Mouse (Mus musculus): ENCODE measurements at regions not wholly inside any gene's neighbourhood (a gene's known extent, or its start where the extent isn't known, plus 50 kb on each side); places are given as distances from the start of the nearest gene placed in this dataset.

- ChIA-PET POLR2A (no interaction called here), CTCF (interaction anchor here (0.7 to 1.4 kb wide), 4 partner anchors 7 to 28 kb away, joined by 3 read pairs; no protein-coding TSS in a partner anchor)
- in situ Hi-C loops (cut with MboI; ENCODE audit: low pct_unique_long_range_greater_than_20kb), result no loop called here
- no peak for DNase-seq (ENCODE audit: low read depth, low spot score)
- no peak for TF ChIP-seq CTCF (IDR thresholded peaks at IDR 0.05)
- no peaks in the 10 kb centered on the region for H3K27me3 ChIP-seq
- no peak for ATAC-seq
Measured at GRCm38 (mm10) chr16:76453457-76454200, 80.0 kb upstream of the Nrip1 start.

DNA sequence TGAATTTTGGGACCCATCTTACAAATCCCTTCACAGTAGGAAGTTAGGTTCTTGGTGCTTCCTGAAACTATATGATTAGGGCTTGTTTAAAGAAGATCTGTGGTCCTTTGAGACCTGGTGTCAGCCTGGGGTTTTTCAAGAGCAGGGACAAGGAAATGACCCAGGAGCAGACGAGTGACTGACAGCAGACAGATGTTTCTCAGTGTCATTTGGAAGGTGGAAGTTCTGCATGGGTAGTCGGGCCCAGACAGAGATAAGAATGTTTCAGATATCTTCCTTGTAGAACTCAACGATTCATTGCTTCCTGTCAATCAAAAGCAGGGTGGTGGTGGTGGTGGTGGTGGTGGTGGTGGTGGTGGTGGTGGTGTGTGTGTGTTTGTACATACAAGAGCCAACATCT lies 75.1 kb upstream of the Nrip1 start:
- no peak for DNase-seq (ENCODE audit: low read depth, low spot score)
- H3K27me3 ChIP-seq, result no peaks in the 10 kb centered on the region
- in situ Hi-C loops (cut with MboI; ENCODE audit: low pct_unique_long_range_greater_than_20kb), result no loop called here
- TF ChIP-seq CTCF (IDR thresholded peaks at IDR 0.05), result no peak
- ChIA-PET POLR2A (no interaction called here), CTCF (no interaction called here)
- ATAC-seq, result no peak

GRCm38 (mm10) chr16:76447033-76447432 lies 73.4 kb upstream of the Nrip1 start:
- in situ Hi-C loops (cut with MboI; ENCODE audit: low pct_unique_long_range_greater_than_20kb), result no loop called here
- DNase-seq (ENCODE audit: low read depth, low spot score) (no peak), ATAC-seq (no peak)
- POLR2A ChIA-PET, result no interaction called here
- no peaks in the 10 kb centered on the region for H3K27me3 ChIP-seq
- CTCF ChIA-PET, result no interaction called here
- TF ChIP-seq CTCF (IDR thresholded peaks at IDR 0.05), result no peak

DNA sequence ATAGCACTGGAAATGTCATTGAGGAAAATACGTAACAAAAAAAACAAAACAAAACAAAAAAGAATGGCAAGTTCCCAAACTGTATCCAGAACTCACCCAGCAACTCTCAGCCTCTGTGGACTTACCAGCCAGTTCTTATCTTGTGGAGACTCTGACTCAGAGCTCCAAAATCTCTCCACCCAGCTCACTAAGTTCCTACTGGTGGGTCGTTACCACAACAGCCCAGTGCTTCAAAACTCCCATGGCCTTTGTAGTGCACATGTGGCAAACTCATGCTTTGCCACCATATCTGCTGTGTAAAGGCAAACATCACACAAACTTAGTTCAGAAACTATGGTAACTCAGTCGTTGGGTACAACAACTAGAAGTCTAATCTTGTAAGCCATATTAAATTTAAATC lies 71.0 kb upstream of the Nrip1 start:
- ATAC-seq (no peak), DNase-seq (ENCODE audit: low read depth, low spot score) (no peak)
- ChIA-PET POLR2A (no interaction called here), CTCF (no interaction called here)
- in situ Hi-C loops (cut with MboI; ENCODE audit: low pct_unique_long_range_greater_than_20kb), result no loop called here
- no peaks in the 10 kb centered on the region for H3K27me3 ChIP-seq
- TF ChIP-seq CTCF (IDR thresholded peaks at IDR 0.05), result no peak

GRCm38 (mm10) chr16:76442635-76443034 lies 69.0 kb upstream of the Nrip1 start:
- CTCF ChIA-PET, result interaction anchor here (0.8 to 1.1 kb wide), 2 partner anchors 12 to 26 kb away, joined by 3 read pairs; no protein-coding TSS in a partner anchor

DNA sequence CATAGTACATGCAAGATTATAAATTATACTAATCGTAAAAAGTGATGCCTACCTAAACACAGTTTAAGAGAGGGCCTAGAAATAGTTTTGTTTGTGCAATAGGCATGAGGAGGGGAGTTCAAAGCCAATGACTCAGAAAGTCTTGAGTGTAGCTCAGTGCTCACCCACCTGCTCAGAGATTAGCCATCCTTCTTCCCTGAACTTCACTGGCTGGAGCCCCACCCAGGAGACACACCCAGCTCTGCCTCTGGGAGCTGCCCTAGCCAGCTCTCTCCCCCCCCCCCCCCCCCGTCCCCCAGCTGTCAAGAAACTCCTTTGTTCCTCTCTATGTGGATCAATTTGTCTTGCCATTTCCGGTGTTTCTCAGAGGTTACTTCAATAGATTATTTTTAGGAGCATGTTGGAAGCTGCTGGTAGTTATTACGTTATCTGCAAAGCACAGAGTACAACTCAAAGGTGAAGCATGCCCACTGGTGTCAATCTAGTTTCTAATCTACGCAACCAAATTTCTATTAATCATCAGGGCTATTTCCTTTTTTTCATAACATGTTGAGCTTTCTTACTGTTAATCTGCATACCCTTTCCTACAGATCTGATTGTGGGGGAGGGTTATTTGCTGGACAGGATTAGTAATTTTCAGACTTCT lies 68.3 kb upstream of the Nrip1 start:
- ChIA-PET POLR2A (no interaction called here), CTCF (interaction anchor here (0.8 to 1.1 kb wide), 3 partner anchors 12 to 38 kb away, joined by 3 read pairs; no protein-coding TSS in a partner anchor)
- TF ChIP-seq CTCF (IDR thresholded peaks at IDR 0.05), result no peak
- no peaks in the 10 kb centered on the region for H3K27me3 ChIP-seq
- DNase-seq (ENCODE audit: low read depth, low spot score) (no peak), ATAC-seq (no peak)
- in situ Hi-C loops (cut with MboI; ENCODE audit: low pct_unique_long_range_greater_than_20kb), result no loop called here

More at GRCm38 (mm10) chr16:76442635-76443034, 69.0 kb upstream of the Nrip1 start:
- POLR2A ChIA-PET, result no interaction called here
- in situ Hi-C loops (cut with MboI; ENCODE audit: low pct_unique_long_range_greater_than_20kb), result no loop called here
- no peak for DNase-seq (ENCODE audit: low read depth, low spot score)
- no peaks in the 10 kb centered on the region for H3K27me3 ChIP-seq
- no peak for TF ChIP-seq CTCF (IDR thresholded peaks at IDR 0.05)
- ATAC-seq, result no peak

DNA sequence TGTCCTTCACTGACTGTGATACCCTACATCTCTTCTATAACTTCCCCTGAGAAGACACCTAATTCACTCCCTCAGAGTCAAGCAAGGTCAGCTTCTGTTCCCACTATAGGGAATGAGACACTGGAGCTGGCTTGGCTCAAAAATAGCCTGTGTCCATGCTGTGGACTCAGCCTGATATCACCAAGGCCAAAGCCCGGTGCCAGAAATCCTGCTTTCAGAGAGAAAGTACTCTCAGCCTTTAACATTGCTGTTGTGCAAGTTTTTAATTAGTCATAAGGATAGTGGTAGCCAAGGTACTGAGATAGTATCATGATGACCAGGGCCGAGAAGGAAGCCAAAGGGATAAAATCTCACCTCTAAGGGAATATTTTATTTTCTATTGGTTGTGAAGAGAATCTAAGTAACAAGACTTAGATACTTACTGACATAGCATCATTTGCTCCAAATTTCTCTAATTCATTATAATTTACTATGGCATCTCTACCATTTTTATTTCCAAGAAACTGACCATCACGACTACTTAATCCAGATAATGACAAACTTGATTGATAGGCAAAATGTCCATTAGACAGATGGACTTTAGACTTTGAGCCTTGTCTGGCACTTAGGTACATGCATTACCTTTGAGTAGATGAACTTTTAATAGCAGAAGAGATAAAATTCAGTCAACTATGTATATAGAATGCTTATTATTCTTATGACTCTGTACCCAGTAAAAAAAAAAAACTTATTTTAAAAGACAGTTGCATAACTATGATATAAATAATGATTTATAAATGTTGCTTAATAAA lies 64.7 kb upstream of the Nrip1 start:
- ChIA-PET POLR2A (no interaction called here), CTCF (no interaction called here)
- ATAC-seq (no peak), DNase-seq (ENCODE audit: low read depth, low spot score) (no peak)
- no peak for TF ChIP-seq CTCF (IDR thresholded peaks at IDR 0.05)
- no peaks in the 10 kb centered on the region for H3K27me3 ChIP-seq
- in situ Hi-C loops (cut with MboI; ENCODE audit: low pct_unique_long_range_greater_than_20kb), result no loop called here

DNA sequence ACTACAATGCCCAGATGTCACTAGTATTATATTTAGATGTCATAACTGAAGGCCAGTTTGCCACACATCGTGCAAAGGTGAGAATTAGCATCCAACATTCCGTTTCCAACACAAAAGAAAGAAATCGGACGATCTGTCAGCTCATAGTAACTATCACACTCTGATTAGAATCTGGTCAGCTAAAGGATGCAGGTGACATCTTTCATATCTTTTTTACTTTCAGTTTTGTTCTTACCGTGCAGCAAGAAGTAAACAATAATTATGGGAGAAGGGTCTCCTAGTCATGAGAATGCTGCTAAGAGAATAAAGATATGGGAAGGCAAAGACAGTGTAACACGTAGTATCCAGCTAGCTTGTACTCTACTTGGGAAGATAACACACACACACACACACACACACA lies 62.7 kb upstream of the Nrip1 start:
- POLR2A ChIA-PET, result no interaction called here
- no peak for ATAC-seq
- in situ Hi-C loops (cut with MboI; ENCODE audit: low pct_unique_long_range_greater_than_20kb), result no loop called here

DNA sequence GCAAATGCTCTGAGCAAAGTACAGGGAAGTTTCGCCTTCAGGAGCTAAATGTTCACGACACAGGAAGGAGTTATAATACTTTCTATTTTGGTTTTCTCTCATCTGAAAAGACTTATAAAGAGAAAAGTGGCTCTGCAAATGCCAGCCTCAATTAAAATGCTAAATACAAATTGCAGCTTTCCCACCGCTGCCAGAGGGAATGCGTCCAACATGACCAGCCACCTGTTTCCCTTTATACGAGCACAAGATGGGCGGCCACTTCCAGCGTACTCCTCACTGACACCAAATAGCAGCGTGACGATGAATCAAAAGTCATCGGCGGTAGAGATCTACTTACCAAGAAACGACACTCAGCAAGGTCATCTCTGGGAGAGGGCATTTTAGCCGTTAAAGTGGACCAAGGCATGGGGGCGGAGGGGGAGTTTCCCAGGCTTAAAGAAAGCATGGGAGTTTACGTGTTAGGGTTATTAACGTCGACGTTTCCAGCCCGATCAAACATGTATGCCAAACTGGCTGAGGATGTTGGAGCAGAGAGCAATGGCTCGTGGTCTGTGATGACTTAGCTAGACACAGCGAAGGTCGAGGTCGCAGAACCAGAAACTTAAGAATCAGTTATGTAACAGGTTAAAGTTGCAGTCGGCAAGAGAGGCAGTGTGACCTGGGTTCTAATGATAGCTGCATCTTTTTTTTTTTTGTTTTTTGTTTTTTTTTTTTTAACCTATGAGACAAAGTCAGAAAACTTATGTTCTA lies 59.6 kb upstream of the Nrip1 start:
- no peak for ATAC-seq
- no peak for DNase-seq (ENCODE audit: low read depth, low spot score)
- POLR2A ChIA-PET, result interaction anchor here (1.1 kb wide), 1 partner anchor 24 kb away, joined by 5 read pairs; no protein-coding TSS in a partner anchor
- no peak for TF ChIP-seq CTCF (IDR thresholded peaks at IDR 0.05)
- CTCF ChIA-PET, result interaction anchor here (1.6 kb wide), 1 partner anchor 19 kb away, joined by 3 read pairs; no protein-coding TSS in a partner anchor
- in situ Hi-C loops (cut with MboI; ENCODE audit: low pct_unique_long_range_greater_than_20kb), result no loop called here
- H3K27me3 ChIP-seq, result no peaks in the 10 kb centered on the region

More for the DNA sequence above, 62.7 kb upstream of the Nrip1 start:
- CTCF ChIA-PET, result no interaction called here
- TF ChIP-seq CTCF (IDR thresholded peaks at IDR 0.05), result no peak
- DNase-seq (ENCODE audit: low read depth, low spot score), result no peak
- H3K27me3 ChIP-seq, result no peaks in the 10 kb centered on the region

GRCm38 (mm10) chr16:76432304-76432703 lies 58.7 kb upstream of the Nrip1 start:
- no peak for TF ChIP-seq CTCF (IDR thresholded peaks at IDR 0.05)
- DNase-seq (ENCODE audit: low read depth, low spot score), result no peak
- ATAC-seq, result no peak
- ChIA-PET CTCF (no interaction called here), POLR2A (no interaction called here)
- in situ Hi-C loops (cut with MboI; ENCODE audit: low pct_unique_long_range_greater_than_20kb), result no loop called here
- H3K27me3 ChIP-seq, result no peaks in the 10 kb centered on the region

All from Patski (cell line).